Mouse (Mus musculus): ENCODE data around the gene Kcnh2. TPM values are rescaled to one million over a fixed set of nuclear protein-coding genes. Genes with fewer than 3 reads are reported as not detected.

Kcnh2 gene
- polyA plus RNA-seq, 1 experiment from 2014 or later = 7.1 TPM

DNA sequence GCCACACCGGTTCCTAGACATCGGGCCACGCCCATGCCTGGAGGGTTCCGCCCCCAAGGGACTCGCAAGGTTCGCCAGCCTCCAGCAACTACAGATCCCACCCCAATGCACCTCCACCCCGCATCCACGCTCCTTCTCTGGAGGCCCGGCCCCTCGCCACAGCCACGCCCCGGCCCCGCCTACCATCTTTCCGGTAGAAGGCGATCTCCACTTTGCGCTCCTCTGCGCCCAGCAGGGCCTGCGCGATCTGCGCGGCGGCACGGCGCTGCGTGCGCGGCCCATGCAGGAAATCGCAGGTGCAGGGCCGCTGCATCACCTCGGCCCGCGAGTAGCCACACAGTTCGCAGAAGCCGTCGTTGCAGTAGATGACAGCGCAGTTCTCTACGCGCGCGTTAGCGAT is 3.3 kb downstream of the Kcnh2 start:
- DNase-seq (ENCODE audit: low spot score) = peak; percentile 81
- Histone ChIP-seq H3K9ac (ENCODE audit: low read length) (no peak overlapping the region), H3K4me3 (ENCODE audit: low read depth, low read length) (peak overlapping the region; percentile 41), H3K4me2 (ENCODE audit: low read depth, severe bottlenecking) (peak overlapping the region; percentile 92), H3K27me3 (ENCODE audit: control insufficient read depth, insufficient read depth, low read length) (peaks cover 26% of the 10 kb centered on the region), H3K27ac (replicated peaks; ENCODE audit: low read depth, low read length) (no peak overlapping the region), H3K36me3 (ENCODE audit: control insufficient read depth, insufficient read depth, low read length) (no peaks in the 10 kb centered on the region), H3K9me3 (ENCODE audit: control insufficient read depth, low read length) (no peaks in the 10 kb centered on the region), H3K4me1 (ENCODE audit: control insufficient read depth, insufficient read depth, low read length) (peaks cover 34% of the 10 kb centered on the region)
- WGBS = under 1% methylated on average over 40 of the region's 41 CpGs
- ATAC-seq (ENCODE audit: insufficient number of reproducible peaks, low FRiP score, low TSS enrichment, low read depth) = peak; percentile 13; the same call in 1 of the 2 replicates

DNA sequence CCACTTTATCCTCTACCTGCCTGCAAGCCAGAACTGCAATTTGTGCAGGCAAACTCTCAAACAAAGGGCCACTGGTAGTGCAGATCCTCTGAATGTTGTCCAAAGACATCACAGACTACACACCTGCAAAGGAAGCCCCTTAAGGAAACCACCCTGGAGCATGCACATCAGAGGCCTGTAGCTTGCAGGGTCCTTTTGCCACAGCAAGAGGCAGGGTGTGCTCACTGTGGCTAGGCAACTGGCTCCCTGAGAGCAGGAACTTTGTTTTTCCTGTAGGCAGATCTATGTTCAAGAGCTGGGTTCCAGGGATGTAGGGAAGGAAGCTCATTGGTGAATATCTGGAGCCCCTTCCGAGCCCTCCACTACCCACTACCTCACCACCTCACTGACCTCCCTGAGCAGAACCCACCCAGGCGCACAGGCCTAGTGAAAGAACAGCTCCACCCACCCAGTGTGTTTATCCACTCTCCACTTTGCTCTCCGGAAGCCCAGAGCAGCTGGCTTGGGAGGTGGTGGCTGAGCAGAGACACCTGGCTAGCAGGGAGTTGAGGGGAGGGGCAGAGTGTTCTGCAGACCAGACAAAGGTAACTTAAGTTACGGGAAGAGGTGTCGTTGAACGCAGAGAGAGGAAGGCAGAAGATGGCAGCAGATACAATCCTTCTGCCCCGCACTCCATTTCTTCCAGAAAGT is 4.1 kb downstream of the Kcnh2 start:
- peak overlapping the region; percentile 92; the same call in 1 of the 2 replicates for H3K4me2 ChIP-seq (ENCODE audit: low read depth, severe bottlenecking)
- H3K27ac ChIP-seq (replicated peaks; ENCODE audit: low read depth, low read length) = no peak overlapping the region
- no peak overlapping the region for H3K9ac ChIP-seq (ENCODE audit: low read length)
- peaks cover 29% of the 10 kb centered on the region for H3K4me1 ChIP-seq (ENCODE audit: control insufficient read depth, insufficient read depth, low read length)
- peaks cover 26% of the 10 kb centered on the region for H3K27me3 ChIP-seq (ENCODE audit: control insufficient read depth, insufficient read depth, low read length)
- no peaks in the 10 kb centered on the region for H3K36me3 ChIP-seq (ENCODE audit: control insufficient read depth, insufficient read depth, low read length)
- ATAC-seq (ENCODE audit: insufficient number of reproducible peaks, low FRiP score, low TSS enrichment, low read depth) = no peak
- DNase-seq (ENCODE audit: low spot score) = no peak
- no peak overlapping the region for H3K4me3 ChIP-seq (ENCODE audit: low read depth, low read length)
- no peaks in the 10 kb centered on the region for H3K9me3 ChIP-seq (ENCODE audit: control insufficient read depth, low read length)
- 41% methylated on average over 7 of the region's 7 CpGs for WGBS

DNA sequence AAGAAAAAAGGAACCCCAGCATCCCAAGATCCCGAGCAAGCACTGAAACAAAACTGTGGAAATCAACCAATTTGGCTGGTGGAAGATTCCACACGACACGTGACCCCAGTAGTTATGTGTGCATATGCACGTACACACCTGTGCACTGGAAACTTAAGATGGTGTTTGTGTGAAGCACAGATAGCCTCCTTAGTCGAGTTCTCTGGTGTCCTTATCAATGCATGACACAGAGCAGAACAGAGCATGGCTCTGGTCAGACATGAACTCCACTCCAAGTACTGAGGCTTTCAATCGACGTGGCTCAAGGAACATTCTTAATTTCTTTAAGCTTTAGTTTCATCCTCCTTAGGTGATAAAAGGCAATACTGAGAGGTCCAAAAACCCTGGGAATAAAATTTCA is 5.1 kb downstream of the Kcnh2 start:
- no peak overlapping the region for H3K4me2 ChIP-seq (ENCODE audit: low read depth, severe bottlenecking)
- no peak for DNase-seq (ENCODE audit: low spot score)
- no peak for ATAC-seq (ENCODE audit: insufficient number of reproducible peaks, low FRiP score, low TSS enrichment, low read depth)
- no peaks in the 10 kb centered on the region for H3K9me3 ChIP-seq (ENCODE audit: control insufficient read depth, low read length)
- no peak overlapping the region for H3K27ac ChIP-seq (replicated peaks; ENCODE audit: low read depth, low read length)
- no peaks in the 10 kb centered on the region for H3K36me3 ChIP-seq (ENCODE audit: control insufficient read depth, insufficient read depth, low read length)
- no peak overlapping the region for H3K4me3 ChIP-seq (ENCODE audit: low read depth, low read length)
- H3K4me1 ChIP-seq (ENCODE audit: control insufficient read depth, insufficient read depth, low read length) = peaks cover 29% of the 10 kb centered on the region
- H3K27me3 ChIP-seq (ENCODE audit: control insufficient read depth, insufficient read depth, low read length) = peaks cover 26% of the 10 kb centered on the region
- H3K9ac ChIP-seq (ENCODE audit: low read length) = no peak overlapping the region
- 84% methylated on average over 7 of the region's 7 CpGs for WGBS

DNA sequence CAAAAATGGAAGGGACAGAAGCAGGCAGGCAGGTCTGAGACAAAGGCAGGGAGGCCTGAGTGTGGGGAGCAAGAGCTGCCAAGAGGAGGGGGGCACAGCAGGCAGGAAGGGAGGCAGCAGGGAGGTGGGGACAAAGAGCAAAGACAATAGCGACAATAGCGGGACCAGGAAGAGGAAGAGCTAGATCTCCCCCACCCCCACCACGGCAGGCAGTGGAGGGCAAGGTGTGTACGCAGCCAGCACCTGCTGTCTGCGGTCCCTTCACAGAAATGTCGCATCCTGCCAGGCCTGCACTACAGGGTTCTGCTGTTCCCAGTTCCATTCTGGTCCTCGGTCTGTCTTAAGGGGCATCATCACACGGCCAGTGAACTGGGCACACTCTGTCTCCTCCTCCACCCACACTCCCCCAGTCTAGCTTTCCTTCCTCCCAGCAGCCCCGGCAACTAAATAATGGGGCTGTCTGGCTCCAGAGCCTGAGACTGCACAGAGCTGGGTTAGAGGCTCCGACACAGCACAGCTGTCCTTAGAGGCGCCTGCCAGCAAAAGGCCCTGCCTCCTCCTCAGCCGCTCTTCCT is 6.8 kb downstream of the Kcnh2 start:
- Histone ChIP-seq H3K36me3 (ENCODE audit: control insufficient read depth, insufficient read depth, low read length) (no peaks in the 10 kb centered on the region), H3K9me3 (ENCODE audit: control insufficient read depth, low read length) (no peaks in the 10 kb centered on the region), H3K27me3 (ENCODE audit: control insufficient read depth, insufficient read depth, low read length) (peaks cover 17% of the 10 kb centered on the region), H3K4me2 (ENCODE audit: low read depth, severe bottlenecking) (no peak overlapping the region), H3K9ac (ENCODE audit: low read length) (no peak overlapping the region), H3K27ac (replicated peaks; ENCODE audit: low read depth, low read length) (no peak overlapping the region), H3K4me1 (ENCODE audit: control insufficient read depth, insufficient read depth, low read length) (peaks cover 22% of the 10 kb centered on the region), H3K4me3 (ENCODE audit: low read depth, low read length) (no peak overlapping the region)
- DNase-seq (ENCODE audit: low spot score) (no peak), ATAC-seq (ENCODE audit: insufficient number of reproducible peaks, low FRiP score, low TSS enrichment, low read depth) (no peak)
- 23% methylated on average over 10 of the region's 12 CpGs for WGBS

DNA sequence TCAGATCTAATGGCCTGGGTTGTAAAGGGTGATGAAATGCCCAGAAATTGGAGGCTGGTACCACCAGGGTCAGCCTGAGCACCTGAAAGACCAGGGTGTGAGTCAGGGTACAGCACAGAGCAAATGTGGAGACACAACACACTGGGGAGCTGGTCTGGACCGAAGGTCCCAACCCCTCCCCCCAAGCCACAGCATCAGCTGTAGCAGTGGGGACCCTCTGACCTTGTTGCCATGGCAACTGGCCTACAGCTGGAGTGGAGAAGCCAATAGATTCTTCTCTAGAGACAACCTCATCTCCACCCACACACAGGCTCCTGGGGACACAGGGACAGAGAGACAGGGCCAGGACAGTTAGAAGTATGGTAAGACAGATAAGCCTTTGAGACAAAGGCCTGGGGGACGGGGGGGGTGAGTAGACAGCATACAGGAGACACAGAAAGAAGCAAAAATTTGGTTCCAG is 7.4 kb downstream of the Kcnh2 start:
- Histone ChIP-seq H3K4me2 (ENCODE audit: low read depth, severe bottlenecking) (no peak overlapping the region), H3K36me3 (ENCODE audit: control insufficient read depth, insufficient read depth, low read length) (no peaks in the 10 kb centered on the region), H3K27me3 (ENCODE audit: control insufficient read depth, insufficient read depth, low read length) (peaks cover 11% of the 10 kb centered on the region), H3K4me3 (ENCODE audit: low read depth, low read length) (no peak overlapping the region), H3K9me3 (ENCODE audit: control insufficient read depth, low read length) (no peaks in the 10 kb centered on the region), H3K4me1 (ENCODE audit: control insufficient read depth, insufficient read depth, low read length) (peaks cover 22% of the 10 kb centered on the region), H3K27ac (replicated peaks; ENCODE audit: low read depth, low read length) (no peak overlapping the region), H3K9ac (ENCODE audit: low read length) (no peak overlapping the region)
- WGBS = 20% methylated on average over 2 of the region's 2 CpGs
- DNase-seq (ENCODE audit: low spot score) = peak; percentile 63
- ATAC-seq (ENCODE audit: insufficient number of reproducible peaks, low FRiP score, low TSS enrichment, low read depth) = no peak

DNA sequence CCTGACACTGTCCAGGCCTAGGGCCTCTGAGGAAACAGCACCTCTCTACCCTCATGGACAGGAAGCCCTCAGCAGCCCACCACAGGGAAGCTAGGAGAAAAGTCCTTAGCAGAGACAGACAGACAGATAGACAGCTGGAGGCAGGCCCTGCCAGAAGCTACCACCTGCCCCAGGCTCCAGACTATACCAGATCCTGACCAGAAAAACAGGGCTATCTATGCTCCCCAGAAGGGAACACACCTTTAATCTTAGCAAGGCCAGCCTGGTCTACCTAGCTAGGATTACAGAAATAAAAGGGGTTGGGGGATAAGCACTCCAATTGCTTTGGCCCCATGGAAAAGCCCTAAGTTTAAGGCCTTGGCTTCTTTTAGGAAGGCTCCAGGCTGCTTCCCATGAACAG is 8.0 kb downstream of the Kcnh2 start:
- no peaks in the 10 kb centered on the region for H3K36me3 ChIP-seq (ENCODE audit: control insufficient read depth, insufficient read depth, low read length)
- no peak overlapping the region for H3K27ac ChIP-seq (replicated peaks; ENCODE audit: low read depth, low read length)
- H3K4me3 ChIP-seq (ENCODE audit: low read depth, low read length) = no peak overlapping the region
- H3K4me2 ChIP-seq (ENCODE audit: low read depth, severe bottlenecking) = no peak overlapping the region
- H3K27me3 ChIP-seq (ENCODE audit: control insufficient read depth, insufficient read depth, low read length) = peaks cover 5% of the 10 kb centered on the region
- DNase-seq (ENCODE audit: low spot score) (no peak), ATAC-seq (ENCODE audit: insufficient number of reproducible peaks, low FRiP score, low TSS enrichment, low read depth) (no peak)
- H3K4me1 ChIP-seq (ENCODE audit: control insufficient read depth, insufficient read depth, low read length) = peaks cover 17% of the 10 kb centered on the region; the same call in 1 of the 2 replicates
- no peak overlapping the region; the same call in 1 of the 2 replicates for H3K9ac ChIP-seq (ENCODE audit: low read length)
- no peaks in the 10 kb centered on the region for H3K9me3 ChIP-seq (ENCODE audit: control insufficient read depth, low read length)

DNA sequence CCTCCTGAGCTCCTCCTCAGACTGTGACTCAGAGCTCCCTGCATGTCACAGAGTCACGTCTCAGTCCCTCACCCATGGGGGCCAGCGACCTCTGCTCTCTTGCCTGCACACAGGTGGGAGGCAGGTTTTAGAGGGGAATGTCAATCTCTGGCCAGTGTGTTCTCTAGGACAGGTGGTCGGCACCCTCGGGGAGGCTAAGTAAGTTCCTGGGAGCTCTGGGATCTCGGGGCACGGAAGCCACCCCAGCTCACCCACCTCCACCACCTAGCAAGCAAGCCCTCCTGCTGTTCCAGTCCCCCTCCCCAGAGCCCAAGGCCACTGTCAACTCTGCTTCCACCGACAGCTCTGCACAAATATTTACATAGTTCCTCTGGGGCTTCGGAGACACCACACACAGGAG is 8.4 kb downstream of the Kcnh2 start:
- no peaks in the 10 kb centered on the region for H3K36me3 ChIP-seq (ENCODE audit: control insufficient read depth, insufficient read depth, low read length)
- H3K9me3 ChIP-seq (ENCODE audit: control insufficient read depth, low read length) = no peaks in the 10 kb centered on the region
- DNase-seq (ENCODE audit: low spot score) = no peak
- no peak overlapping the region for H3K9ac ChIP-seq (ENCODE audit: low read length)
- no peak overlapping the region for H3K4me3 ChIP-seq (ENCODE audit: low read depth, low read length)
- ATAC-seq (ENCODE audit: insufficient number of reproducible peaks, low FRiP score, low TSS enrichment, low read depth) = no peak
- H3K4me1 ChIP-seq (ENCODE audit: control insufficient read depth, insufficient read depth, low read length) = peaks cover 14% of the 10 kb centered on the region; the same call in 1 of the 2 replicates
- no peak overlapping the region for H3K27ac ChIP-seq (replicated peaks; ENCODE audit: low read depth, low read length)
- no peak overlapping the region for H3K4me2 ChIP-seq (ENCODE audit: low read depth, severe bottlenecking)
- WGBS = 49% methylated on average over 8 of the region's 8 CpGs
- H3K27me3 ChIP-seq (ENCODE audit: control insufficient read depth, insufficient read depth, low read length) = peaks cover 4% of the 10 kb centered on the region

DNA sequence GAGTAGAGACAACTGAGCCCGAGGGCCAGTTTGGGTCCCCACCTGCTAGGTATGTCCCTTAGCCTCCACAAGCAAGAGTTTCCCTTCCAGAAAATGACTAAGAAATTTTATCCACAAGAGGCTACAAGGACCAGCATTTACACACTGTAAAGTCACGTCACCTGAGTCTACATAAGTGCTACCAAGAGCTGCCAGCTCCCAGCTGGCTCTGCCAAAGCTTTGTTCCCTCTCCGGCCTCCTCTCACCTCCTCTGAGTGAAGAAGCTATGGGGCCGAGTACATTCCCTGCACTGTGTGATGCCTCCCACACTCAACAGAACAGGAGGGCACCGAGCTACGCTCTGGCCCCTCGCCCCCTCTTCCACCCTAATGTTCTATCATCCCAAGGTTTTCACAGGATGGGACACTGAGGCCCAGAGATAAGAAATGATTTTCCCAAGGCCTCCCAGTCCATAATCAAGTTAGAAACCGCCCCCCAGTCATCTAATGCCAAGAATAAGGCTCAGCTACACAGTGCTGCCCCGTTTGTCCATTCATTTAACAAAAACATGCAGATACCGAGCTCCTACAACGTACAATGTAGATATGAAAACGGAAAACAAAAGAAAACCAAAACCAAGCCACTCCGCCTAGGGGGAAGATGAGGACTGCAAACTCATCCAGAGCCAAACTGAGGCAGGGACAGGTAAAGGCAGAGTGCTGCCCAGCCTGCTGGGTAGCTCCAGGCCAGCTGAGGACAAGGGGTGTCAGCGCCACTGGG is 9.0 kb downstream of the Kcnh2 start:
- Histone ChIP-seq H3K27me3 (ENCODE audit: control insufficient read depth, insufficient read depth, low read length) (peaks cover 3% of the 10 kb centered on the region; the same call in 1 of the 2 replicates), H3K9me3 (ENCODE audit: control insufficient read depth, low read length) (no peaks in the 10 kb centered on the region), H3K36me3 (ENCODE audit: control insufficient read depth, insufficient read depth, low read length) (no peaks in the 10 kb centered on the region), H3K4me1 (ENCODE audit: control insufficient read depth, insufficient read depth, low read length) (peaks cover 11% of the 10 kb centered on the region; the same call in 1 of the 2 replicates), H3K9ac (ENCODE audit: low read length) (no peak overlapping the region), H3K4me3 (ENCODE audit: low read depth, low read length) (no peak overlapping the region), H3K4me2 (ENCODE audit: low read depth, severe bottlenecking) (no peak overlapping the region), H3K27ac (replicated peaks; ENCODE audit: low read depth, low read length) (no peak overlapping the region)
- 81% methylated on average over 14 of the region's 14 CpGs for WGBS
- ATAC-seq (ENCODE audit: insufficient number of reproducible peaks, low FRiP score, low TSS enrichment, low read depth) = no peak
- no peak for DNase-seq (ENCODE audit: low spot score)

All from limb, embryonic 11.5 days (tissue).